Mouse (Mus musculus) ZHBTc4 (cell line): ENCODE measurements around the gene Cox8a.

Source experiments
- DNase-seq: peaks from one replicate; pipeline ENCODE4 v3.0.0-alpha.2; 2011; ENCODE audit warnings: low read depth, low spot score

The Cox8a gene

GRCm38 (mm10) chr19:7223488-7223887 lies 6.1 kb upstream of the Cox8a start:
- no peak for DNase-seq

DNA sequence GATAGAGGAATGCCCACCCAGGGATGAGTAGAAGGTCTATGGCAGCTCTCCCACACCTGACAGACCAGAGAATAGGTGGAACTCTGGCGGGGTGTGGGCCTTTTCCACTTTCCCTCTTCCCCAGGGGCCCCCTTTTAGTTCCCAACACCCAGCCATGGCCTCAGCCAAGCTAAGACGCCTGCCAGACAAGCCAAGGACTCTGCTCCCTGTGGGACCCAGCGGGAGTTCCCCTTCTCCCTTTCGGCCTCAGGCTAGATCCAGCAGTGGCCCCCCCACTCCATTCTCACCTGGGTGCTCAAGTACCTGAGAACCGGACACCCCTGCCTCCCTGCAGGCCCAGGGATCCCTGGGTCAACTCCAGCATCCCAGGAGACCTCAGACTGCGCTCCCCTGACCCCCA lies 4.8 kb upstream of the Cox8a start:
- no peak for DNase-seq

DNA sequence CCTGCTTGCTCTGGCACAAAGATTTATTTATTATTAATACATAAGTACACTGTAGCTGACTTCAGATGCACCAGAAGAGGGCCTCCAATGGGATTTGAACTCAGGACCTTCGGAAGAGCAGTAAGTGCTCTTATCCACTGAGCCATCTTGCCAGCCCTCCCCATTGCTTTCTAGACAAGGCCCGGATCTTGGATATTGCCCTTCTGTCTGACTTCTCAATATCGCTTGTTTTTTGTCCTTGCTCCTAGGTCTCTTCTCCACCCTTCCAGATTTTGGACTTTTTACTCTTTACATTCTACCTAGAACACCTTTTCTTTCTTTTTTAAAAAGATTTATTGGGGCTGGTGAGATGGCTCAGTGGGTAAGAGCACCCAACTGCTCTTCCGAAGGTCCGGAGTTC lies 1.3 kb upstream of the Cox8a start:
- no peak for DNase-seq

- no peak for DNase-seq
These were observed 481 bp upstream of the Cox8a start for GRCm38 (mm10) chr19:7217926-7218267.

- DNase-seq: no peak
These were observed 2.9 kb downstream of the Cox8a start for GRCm38 (mm10) chr19:7214484-7214883.

DNA sequence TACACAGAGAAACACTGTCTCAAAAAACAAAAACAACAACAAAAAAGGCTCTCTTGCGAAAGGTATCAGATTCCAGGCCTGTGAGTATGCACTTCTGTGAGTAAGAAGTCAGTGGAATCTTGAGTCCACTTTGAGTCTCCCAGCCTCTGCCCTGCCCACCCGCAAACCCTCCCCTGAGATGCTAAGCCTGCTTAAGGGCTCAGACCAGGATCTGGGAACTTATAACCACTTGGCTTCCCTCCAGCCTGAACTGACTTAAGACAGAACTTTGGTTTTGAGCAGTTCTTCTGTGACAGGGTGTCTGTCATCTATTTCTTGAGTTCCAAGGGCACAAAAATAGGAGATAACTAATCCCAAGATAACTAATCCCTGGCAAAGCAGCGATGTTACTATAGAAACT lies 4.4 kb downstream of the Cox8a start:
- DNase-seq: no peak

- DNase-seq: no peak
These were observed 5.2 kb downstream of the Cox8a start for GRCm38 (mm10) chr19:7212216-7212615.

GRCm38 (mm10) chr19:7209907-7210646 lies 7.3 kb downstream of the Cox8a start:
- DNase-seq: no peak

DNA sequence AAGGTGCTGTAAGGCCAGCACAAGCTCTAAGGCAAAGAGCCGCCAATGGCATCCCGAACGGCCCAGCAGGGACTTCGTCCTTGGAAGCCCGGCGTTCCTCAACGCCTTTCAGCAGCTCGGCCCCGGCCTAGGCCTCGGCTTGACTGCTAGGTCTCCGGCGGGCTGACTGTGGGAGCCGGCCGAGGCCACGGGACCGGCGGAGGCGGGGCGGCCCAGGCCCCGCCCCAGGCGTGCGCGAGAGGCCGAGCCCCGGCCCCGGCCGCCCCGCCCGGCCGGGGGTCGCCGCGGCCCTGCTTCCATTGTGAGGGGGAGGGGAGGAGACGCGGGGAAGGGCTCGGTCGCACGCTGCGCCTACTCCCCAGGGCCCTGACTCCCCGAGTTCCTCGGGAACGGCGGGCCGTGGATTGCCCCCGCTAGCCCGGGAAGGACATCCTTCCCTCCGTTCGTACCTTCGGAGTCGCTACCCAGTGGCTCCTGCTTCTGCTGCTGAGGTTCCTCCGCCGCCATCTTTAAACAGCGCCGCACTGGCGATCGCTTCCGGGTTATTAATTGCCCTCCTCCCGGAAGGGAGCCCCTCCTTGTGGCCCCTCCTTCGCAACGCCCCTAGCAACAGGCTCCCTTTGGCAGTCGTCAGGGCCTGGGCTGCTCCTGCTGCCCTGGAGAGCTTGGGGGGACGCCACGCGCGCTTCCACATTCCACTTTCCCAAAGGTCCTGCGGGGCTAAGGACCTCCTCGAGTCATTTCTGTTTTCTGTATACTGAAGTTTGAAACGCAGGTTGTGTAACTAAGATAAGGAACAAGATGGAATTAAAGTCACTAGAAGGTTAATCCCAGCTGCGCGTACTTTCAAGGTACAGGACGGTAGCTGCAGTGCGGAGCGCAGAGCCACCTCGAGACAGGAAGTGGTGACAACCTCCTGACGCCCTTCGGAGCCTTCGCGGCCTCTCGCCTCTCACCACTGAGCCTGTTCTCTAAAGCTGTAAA lies 11.4 kb downstream of the Cox8a start, which contains the start of gene Otub1:
Gene Otub1 (minus strand): TSS at position 564 of the 984 bp plus-strand sequence.
- peak; percentile 97 for DNase-seq

- DNase-seq: no peak
These were observed 12.1 kb downstream of the Cox8a start for GRCm38 (mm10) chr19:7205326-7205725.

DNA sequence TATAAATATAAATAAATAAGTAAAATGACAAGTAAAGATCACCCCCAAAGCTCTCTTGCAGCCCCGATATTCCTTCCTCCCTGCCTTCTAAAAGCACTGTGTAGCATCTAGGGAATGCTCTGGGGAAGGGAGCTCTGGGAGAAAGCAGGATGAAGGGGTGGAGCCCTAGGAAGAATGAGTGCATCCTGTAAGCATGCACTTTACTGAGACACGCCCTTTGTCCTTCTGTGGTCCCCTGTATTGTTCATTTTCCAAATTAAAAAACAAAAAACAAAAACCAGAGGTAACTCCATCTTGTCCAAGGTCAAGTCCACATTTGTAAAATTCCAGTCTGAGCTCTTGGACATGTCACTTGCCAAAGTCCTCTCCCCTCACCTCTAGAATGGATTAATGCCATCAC lies 12.5 kb downstream of the Cox8a start:
- no peak for DNase-seq

- DNase-seq: no peak
These were observed 17.0 kb downstream of the Cox8a start for GRCm38 (mm10) chr19:7200427-7200826.

- DNase-seq: no peak
These were observed 18.3 kb downstream of the Cox8a start for GRCm38 (mm10) chr19:7199089-7199488.

GRCm38 (mm10) chr19:7197445-7197844 lies 20.0 kb downstream of the Cox8a start:
- DNase-seq: no peak

- DNase-seq: peak; percentile 95
These were observed 20.6 kb downstream of the Cox8a start for GRCm38 (mm10) chr19:7196741-7197270.

DNA sequence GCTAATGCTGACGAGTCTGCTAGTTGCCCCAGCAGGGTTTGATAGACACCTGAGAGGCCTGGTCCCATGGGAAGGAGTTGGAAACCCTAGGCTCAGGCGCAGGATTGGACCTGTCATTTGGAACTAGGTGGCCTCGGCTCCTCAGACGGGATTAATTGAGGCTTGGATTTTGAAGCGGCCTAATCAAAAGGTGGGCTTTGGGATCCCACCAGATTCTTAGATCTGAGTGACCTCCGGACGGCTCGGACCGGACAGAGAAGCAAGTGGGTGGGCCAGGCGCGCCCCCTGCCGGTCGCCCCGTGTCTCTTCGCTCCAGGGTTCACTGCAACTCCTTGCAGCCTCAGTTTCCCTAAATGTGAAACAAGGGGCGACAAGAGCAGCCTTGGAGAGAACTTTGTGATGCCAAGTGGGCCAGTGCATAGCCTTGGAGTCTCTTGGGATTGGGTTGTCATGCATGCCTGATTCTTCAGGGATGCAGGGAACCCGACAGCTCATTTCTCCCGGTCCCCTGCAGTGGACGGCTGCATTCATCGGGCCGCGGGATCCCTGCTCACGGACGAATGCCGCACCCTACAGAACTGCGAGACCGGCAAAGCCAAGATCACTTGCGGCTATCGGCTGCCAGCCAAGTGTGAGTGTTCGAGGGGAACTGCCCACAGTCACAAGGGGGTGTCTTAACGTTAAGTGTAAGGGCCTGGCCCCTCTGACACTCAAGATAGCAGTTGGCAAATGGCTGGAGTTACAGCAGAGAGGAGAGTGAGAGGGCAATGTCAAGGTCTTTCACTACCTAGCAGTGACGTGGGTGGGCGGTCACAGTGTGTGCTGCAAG lies 21.3 kb downstream of the Cox8a start:
- peak; percentile 71 for DNase-seq

DNA sequence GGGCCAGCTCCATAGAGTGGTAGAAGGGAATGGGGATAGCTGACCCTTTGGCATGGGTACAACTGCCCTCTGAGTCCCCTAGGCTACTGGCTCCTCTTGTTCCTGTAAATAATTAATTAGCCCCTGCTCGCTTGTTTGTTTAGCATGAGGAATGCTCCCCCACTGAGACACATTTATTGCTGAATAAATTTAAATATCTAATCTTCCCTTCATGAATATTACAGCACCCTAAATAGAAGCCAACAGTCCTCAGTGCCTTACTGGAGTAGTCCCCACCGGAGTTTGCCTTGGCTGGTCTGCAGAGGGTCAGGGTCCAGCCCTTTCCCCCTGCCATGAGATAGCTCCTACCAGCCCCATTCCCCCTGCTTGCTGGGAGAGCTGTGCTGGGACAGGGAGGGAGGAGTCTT lies 24.9 kb downstream of the Cox8a start:
- DNase-seq: no peak

GRCm38 (mm10) chr19:7191639-7192038 lies 25.8 kb downstream of the Cox8a start:
- no peak for DNase-seq

DNA sequence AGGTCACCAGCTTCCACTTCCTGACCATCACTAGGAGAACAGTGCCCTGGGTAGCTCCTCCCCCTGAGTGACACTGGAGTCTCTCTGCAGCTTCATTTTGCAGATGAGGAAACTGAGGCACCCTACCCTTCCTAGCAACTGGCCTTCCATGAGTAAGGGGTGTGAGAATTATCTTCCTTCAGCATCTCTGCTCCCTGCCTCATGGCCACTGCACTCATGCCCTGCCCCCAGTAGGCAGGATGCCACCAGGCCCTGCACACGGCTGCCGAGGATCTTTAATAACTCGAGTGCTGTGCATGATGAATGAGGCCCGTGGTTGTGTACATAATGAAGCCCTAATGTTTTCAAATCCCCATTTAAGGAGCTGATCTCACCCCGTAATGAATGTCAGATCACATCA lies 26.4 kb downstream of the Cox8a start:
- no peak for DNase-seq

GRCm38 (mm10) chr19:7189026-7189425 lies 28.4 kb downstream of the Cox8a start:
- DNase-seq: no peak

GRCm38 (mm10) chr19:7187157-7187556 lies 30.3 kb downstream of the Cox8a start:
- DNase-seq: no peak
